Mouse (Mus musculus): ENCODE results near the gene Klc1.

The Klc1 gene

DNA sequence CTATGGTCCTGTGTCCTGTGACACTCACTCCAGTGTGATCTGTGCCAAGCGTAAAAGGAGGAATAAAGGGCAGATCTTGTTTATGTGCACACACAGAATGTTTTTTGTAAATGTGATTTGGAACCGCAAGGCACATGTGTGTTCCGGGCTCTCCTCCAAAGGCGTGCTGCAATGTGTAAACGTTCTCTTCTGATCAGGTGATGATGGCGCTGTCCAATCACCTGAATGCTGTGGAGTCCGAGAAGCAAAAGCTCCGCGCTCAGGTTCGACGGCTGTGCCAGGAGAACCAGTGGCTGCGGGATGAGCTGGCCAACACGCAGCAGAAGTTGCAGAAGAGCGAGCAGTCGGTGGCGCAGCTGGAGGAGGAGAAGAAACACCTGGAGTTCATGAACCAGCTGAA, 15.5 kb downstream of the Klc1 start:
- no peak for DNase-seq (ENCODE audit: low spot score)

DNA sequence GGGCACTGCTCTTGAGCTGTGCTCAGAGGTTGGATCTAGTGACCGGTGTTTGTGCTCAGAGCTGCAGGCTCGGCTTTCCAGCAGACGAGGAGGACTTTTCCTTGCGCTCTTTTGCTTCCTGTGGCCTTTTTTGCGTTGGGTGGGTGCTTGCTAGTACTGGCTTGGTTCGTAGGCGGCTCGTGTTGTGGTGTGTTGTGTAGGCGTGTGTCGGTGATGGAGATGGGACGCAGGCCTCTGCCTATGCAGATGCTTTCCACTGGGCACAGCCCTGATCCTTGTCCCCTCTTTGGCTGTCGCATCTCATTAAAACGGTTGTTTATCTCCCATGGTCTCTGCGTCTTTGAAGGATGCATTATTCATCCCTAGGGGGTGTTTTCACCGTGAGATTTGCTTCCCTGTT, 16.2 kb downstream of the Klc1 start:
- DNase-seq (ENCODE audit: low spot score): no peak

DNA sequence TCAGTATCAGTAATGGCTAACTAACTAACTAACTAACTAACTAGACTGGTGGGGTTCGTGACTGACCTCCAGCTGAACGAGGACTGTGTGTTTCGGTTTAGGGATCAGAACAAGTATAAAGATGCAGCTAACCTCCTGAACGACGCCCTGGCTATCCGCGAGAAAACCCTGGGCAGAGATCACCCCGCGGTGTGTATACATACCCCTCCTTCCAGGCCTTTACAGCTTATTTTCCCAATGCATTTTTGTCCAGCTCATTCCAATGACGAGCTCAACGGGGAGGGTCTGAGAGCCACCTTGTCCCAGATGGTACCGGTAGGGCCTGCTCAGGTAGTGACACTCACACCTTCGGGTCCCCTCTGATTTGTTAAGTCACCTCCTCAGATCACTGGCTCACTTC, 19.3 kb downstream of the Klc1 start:
- no peak for DNase-seq (ENCODE audit: low spot score)

DNA sequence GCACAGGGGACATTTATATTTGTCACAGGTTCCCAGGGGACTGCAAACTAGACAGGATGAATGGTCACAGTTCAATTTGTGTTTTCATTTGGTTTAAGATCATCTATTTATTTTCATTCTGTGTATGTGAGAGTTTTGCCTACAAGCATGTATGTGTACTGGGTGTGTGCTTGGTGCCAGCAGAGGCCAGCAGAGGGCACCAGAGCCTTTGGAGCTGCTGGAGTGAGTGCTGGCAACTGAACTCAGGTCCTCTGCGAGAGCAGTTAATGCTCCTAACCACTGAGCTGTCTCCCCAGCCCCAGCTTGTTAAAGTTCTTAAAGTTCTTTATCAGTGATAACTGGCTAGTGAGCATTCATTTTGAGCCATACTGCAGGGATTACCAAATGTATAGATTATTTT, 20.9 kb downstream of the Klc1 start:
- DNase-seq (ENCODE audit: low spot score): no peak

DNA sequence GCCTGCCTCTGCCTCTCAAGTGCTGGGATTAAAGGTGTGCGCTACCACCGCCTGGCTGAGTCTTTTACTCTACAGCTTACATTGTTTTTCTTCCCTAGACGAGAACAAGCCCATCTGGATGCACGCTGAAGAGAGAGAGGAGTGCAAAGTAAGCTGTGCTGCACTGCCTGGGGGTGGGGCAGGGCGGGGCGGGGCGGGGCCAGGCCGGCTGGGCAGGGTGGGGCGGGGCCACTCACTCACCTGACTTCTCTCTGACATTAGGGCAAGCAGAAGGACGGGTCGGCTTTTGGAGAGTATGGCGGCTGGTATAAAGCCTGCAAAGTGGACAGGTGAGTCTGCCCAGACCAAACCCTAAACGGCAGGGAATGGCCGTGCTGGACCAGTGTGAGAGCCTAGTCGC, 26.5 kb downstream of the Klc1 start:
- DNase-seq (ENCODE audit: low spot score): no peak

DNA sequence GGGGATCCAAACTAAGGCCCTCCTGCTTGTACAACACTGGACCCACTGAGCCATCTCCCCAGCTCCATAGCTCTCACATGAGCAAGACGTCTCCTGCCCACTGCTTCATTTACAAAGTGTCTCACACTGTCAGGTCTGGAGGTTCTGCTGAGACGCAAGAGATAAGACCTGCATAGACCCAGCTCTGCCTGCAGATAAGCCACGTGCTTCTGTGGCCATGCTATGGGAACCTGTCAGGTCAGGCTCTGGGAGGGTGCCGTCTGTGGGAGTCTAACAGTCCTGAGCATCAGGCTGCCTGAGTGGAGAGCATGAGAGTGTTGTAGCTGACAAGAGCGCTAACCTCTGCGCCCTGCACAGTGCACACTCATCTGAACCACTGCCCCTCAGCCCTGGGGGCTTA, 28.4 kb downstream of the Klc1 start:
- no peak for DNase-seq (ENCODE audit: low spot score)

DNA sequence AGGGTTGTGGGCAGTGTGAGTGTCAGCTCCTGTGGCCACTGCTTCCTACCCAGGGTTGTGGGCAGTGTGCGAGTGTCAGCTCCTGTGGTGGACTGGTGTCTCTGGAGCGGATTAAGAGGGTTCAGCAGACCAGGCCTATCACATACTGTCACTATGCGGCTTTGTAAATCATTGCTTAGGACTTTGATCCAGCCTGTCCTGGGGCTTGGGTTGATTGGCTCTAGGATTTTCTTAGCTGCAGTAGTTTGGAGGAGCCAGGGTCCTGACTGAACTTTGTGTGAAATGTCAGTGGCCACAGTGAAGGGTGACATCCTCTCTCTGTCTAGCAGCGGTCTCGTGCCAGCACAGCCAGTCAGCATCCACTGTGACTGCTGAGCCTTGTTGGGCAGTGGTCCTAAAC, 31.4 kb downstream of the Klc1 start:
- DNase-seq (ENCODE audit: low spot score): no peak

DNA sequence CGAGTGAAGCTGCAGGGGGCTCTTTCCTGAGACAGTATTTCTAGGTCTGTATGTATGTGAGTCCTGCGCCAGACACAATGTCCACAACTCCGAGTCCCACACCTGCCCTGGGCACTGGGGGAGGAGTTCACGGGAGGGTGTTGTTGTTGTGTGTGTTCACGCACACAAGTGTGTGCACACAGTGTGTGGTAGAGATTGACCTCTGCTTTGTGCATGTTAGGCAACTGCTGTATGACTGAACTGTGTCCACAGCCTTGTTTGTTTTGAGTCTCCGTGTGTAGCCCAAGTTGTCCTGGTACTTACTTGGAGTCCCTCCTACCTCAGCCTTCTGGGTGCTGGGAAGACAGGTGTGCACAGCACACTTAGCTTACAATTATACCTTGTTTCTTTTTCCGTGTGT, 32.0 kb downstream of the Klc1 start:
- no peak for DNase-seq (ENCODE audit: low spot score)

DNA sequence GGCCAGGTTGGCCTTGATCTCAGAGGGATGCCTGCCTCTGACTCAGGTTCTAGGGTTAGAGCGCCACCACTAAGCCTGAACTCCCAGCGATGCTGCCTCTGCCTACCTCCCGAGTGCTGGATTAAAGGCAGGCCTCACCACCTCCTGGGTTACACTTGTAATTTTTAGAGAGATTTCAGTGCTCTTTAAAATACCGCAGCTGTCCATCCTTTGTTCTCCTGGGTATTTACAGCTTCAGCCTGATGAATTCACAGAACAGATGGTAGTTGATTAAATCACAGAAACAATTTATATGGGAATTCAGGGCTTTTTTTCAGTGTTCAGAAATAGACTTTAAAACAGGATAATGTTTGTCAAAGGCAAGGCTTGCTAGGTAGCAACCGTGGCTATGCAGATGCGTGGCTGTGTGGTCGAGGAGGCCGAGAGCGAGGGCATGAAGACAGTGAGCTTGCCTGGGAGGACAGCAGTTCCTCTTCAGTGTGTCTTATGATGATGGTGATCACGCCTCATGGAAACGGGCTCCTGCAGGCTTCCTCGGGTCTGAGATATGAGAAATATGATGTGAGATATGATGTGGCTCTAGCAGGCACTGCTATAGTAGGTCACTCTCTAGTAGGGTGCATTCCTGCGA, 32.9 kb downstream of the Klc1 start:
- no peak for DNase-seq (ENCODE audit: low spot score)

DNA sequence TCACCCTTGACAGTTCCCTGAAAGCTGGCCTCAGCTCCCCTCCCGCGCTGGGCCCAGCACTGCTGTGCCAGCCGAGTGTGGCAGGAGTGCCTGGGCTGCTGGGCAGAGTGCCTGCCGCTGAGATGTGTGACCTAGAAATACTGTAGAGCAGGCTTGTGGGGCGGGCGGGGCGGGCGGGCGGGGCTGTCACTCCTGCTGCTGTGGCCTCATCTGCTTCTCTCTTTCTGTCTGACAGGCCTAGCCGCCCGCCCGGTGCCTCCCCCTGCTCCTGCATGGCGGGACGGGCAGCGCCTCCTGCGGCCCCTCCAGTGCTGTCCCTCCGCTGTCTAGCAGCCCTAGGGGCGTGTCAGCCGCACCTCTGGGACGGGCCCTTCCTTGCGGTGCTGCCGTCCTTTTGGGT, 35.5 kb downstream of the Klc1 start:
- no peak for DNase-seq (ENCODE audit: low spot score)

DNA sequence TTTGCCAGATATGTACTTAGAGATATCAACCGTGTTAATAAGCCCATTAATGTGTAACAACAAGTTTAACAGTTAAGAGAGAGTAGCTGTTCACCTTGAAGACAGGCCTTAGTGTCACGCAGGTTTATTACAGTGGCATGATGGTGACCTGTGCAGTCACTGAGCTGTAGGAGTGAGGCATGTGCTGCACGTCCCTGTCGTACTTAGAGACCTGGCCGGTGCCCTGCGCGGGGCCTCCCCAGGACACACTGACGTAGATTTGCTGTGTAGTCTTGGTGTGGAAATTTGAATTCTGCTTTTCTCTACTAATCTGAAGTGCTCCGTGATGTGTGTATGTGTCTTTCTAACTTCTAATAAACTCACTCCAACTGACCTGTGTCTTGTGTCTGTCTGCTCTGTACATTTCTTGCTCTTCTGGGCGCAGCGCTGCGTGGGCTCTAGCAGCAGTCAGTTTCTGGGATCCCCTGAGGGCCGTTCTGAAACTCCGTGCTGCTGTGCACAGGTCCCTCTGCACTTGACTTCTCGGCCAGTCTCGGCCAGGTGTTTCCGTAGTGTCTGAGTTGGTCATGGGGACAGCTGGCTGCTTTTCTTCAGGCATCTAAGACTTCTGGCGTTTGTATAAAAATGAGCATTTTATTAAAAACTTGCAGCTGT, 36.0 kb downstream of the Klc1 start:
- no peak for DNase-seq (ENCODE audit: low spot score)

DNA sequence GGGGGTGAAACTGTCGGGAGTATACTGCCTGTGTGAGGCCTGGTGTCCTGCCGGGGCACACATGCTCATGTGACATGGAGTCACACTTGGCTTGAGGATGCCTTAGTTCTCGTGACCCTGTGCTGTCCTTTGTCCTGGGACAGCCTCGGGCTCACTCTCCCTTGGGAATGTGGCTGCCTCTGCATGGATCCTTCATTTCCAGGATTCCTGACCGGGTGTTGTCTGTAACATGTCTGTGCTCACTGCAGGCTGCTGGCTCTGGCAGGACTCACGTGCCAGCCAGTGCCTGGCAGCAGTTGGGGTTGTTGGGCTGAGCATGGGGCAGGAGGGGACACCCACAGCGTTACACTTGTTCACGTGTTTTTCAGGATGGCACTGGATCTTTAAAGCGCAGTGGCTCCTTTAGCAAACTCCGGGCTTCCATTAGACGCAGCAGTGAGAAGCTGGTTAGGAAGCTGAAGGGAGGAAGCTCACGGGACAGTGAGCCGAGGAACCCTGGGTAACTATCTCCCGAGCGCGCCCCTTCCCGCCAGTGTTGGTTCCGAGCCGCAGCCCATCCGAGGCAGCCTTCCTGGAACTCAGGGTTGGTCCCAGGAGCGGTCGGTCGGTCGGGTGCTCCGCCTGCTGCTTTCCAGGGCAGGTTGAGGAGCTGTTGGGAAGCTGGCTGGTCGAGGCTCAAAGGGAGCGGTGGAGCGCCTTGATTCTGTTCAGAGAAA, 36.7 kb downstream of the Klc1 start:
- peak; percentile 50 for DNase-seq (ENCODE audit: low spot score)

DNA sequence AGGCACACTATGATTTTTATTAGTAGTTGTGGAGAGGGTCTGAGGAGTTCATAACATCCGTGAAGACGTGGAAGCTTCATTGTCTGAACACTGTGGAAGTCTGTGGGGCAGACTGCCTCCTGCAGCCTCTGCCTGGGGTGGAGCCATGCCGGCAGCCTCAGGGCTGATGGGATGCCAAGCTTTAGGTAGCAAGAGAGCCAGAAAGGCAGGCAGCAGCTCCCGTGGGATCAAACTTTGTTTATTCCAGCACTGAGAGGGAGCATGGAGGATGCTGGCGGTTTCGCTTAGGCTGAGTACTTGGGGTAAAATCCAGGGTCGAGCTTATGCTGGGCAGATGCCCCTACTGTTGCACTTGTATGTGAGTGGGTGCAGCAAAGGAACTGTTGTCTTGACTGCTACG, 38.6 kb downstream of the Klc1 start:
- no peak for DNase-seq (ENCODE audit: low spot score)

DNA sequence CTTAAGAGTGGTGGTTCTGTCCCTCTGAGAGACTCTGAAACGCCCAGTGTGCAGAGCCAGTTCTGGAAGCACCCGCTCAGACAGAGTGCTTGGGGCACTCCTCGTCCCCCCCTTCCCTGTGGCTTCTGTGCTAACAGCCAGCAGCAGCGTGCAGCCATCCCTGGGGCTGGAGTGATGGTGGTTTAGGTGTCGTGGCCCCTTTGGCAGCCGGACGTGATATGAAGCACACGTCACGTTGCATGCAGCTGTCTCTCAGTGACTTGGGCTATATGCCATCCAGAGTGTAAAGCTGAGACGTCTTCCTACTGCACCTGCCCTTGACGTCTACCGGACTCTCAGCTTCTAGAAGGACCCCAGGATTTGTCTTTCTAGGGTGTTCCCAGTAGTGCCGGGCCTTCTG, 39.8 kb downstream of the Klc1 start:
- DNase-seq (ENCODE audit: low spot score): no peak

DNA sequence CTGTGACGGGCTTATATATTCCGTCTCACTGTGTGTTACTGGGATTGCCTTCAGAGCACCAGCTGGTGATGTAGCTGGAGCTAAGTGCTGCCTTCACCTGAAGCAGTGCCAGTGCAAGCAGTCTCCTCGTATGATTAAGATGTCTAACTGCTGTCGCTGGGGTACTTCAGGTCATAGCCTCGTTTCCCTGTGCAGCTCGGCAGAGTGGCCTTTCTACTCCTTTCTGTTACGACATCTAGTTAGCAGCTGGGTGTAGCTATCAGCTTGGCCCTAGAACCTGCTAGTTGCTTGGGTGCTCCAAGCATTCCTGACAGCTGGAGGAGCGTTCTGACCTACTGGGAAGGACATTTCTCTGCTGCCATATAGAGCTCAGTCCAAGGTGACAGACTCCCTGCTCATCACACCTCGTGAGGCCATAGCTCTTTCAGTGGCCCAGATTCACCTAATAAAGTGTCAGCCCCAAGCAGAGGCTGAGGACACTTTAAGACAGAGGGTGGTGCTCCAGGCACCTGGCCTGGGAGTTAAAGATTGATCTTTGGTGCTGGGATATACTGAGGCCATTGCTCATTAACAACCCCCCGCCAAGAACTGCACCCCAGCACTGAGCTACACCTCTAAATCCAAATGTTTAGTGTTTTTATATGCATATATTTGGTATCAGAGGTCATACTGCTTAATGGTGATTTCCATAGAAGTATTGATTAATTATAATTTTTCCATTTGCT, 42.0 kb downstream of the Klc1 start:
- no peak for DNase-seq (ENCODE audit: low spot score)

DNA sequence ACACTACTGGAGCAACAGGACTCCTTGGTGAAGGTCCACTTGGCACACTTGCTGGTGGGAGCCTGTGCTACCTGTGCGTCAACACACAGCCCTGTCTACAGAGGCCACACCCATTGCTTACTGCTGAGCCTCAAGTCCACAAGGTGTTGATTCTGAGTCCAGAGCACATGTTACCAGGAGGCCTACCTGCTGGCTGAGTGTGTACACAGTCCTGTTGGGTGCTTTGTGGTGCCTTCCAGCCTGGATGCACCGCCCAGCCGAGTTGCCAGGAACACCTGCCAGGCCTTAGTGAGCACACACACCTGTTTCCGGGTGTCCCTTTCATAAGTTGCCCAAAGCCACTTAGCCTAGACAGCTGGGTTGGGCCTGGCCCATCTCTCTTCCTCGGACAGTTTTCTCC, 44.9 kb downstream of the Klc1 start:
- DNase-seq (ENCODE audit: low spot score): no peak

DNA sequence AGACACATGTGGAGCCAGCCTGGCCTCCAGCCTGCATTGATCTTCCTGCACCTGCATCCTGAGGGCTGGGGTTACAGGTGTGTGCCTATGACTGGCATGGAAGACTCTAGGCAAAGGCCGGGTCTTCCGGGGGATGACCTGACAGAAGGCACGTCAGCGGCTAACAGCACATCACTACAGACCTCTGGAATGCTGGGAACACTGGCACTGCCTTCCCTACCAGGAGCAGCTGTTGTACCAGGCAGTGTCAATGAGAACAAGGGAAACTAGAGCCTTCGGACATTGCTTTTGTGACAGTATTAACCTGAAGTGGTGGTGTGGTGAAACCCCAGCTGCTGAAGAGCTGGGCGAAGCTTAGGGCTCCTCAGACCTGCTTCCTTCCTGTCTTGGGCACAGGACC, 50.1 kb downstream of the Klc1 start:
- DNase-seq (ENCODE audit: low spot score): no peak

DNA sequence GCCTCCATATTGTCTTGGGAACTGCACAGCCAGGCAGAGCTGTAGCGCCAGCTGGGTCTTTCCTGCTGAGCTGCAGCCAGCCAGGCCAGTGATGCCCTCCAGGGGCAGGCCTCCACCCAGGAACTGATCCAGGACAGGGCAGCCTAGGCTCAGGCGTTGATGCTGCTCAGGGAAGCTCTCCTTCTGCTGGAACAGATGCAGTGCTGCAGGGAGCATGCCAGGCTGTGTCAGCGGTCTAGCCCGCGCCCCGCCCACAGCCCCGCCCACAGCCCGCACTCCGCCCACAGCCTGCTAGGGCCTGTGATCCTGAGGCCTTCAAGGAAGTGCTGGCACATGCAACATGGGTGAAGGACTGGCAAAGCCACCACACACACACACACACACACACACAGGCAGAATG, 51.1 kb downstream of the Klc1 start:
- DNase-seq (ENCODE audit: low spot score): peak; percentile 78

DNA sequence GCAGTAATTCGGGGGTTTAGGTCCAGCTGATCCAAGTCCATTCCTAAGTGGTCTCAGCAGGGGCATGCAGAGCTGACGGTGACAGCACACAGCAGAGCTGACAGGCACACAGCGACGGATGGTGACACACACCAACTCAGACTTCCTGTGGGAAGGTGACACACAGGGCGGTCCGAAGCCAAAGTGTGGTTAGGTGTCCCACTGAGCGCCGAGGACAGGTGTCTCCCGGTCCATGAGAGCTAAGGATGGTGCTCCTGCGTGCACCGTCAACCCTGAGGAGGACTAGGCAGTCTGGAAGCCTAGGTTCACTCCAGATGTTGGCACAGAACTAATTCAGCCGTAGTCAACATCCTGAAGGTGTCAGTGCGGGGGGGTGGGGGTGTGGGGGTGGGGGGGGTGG, 53.4 kb downstream of the Klc1 start:
- DNase-seq (ENCODE audit: low spot score): no peak

DNA sequence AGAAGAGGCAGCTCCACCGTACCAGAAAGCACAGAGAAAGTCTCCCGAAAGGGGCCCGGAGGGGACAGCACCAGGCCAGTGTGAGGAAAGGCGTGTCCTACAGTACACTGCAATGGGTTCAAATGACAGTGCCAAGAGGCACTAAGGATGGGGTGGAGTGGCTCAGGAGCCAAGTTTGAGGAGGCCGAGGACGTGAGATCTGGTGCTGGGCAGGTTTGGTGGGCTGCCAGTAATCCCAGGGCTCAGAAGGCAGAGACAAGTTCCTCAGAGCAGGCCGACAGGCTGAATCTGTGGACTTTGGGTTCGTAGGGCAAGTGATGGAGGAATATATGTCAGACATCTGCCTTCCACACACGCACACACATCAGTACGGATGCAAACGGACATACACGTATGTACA, 54.0 kb downstream of the Klc1 start:
- DNase-seq (ENCODE audit: low spot score): no peak

DNA sequence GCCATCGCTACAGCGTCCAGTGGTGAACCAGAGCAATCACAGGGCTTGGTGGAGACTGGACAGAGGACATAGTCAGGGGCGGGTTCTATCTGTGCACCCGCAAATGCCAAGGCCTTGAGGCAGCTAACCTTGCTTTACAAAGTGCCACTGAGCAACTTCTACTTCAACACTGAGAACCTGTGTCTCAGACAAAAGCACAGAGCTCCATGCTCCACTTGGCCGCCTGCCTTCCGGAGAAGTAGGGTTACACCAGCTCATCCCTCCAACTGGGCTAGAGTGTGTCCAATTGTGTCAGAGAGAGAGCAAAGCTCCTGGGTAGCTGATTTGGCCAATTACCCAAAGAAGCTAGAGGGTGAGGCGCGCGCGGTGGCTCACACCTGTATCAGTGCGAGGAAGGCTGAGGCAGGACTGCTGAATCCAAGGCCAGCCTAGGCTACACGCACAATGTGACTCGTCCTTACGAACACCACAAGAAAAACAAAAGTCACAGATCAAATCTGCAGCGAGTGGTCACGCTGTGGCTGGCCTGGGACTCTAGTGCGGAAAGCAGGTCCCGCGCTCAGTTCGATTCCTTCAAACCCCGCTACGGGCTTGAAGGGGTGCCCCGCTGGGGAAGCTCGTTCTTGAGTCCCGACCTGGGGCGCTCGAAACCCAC, 54.6 kb downstream of the Klc1 start:
- DNase-seq (ENCODE audit: low spot score): no peak

DNA sequence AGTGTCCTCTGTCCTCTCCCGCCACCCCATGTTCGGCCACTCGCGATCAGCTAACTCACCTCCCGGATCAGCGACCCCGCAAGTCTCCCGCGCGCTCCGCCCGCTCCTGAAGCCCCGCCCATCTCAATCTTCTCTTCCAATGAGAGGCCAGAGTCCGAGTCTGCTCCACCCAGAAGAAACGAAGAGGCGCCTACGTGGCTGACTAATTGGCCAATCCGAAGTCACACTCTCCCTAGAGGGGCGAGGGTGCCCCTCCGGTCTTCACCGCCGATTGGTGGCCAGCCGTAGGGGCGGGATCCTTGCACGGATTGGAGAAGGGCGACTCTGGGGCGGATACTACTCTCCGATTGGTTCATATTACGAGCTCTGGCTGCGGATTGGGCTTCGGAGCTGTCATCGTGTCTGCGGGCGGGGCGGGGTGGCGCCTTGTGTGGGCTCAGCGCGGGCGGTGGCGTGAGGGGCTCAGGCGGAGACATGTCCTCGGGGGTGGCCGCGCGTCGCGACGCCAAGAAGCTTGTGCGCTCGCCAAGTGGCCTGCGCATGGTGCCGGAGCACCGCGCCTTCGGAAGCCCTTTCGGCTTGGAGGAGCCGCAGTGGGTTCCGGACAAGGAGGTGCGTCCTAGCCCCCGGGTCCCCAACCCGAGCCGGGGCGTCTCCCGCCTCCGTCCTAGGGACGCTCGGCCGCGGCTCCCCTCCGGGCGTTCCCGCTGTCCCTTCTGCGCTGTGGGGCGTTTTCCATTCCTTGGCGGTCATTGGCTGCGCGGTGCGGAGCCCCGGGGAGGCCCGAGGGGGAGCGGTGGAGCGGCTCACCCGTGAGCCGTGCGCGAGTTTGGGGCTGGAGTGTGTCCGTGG, 55.3 kb downstream of the Klc1 start, which contains the start of the genes Xrcc3 and Zfyve21:
Gene Xrcc3 (minus strand): TSS at position 108 of the 852 bp plus-strand sequence.
Gene Zfyve21 (plus strand): TSS at position 405 of the 852 bp plus-strand sequence.
- peak; percentile 99 for DNase-seq (ENCODE audit: low spot score)

Data from layer of hippocampus, adult 11-12 months (tissue).